ENCODE assay signal across 20 mouse cellular contexts in genomic region chr6:11534930-11535880, GRCm38 (mm10).
DNase-seq lines count a peak whose midpoint lies in the region; ATAC-seq and TF ChIP-seq lines count a peak whose summit lies in the region.
"Had no signal": no experiment of that assay in that cellular context is flagged by ENCODE, and none has a peak within 500 bp of the region (broad histone marks: within the 10 kb centered on the region; RNA-seq: fewer than 3 reads in every experiment).

No protein-coding gene starts in this region.

- no peaks in the 10 kb centered on the region for H3K9me3 ChIP-seq in forebrain, embryonic 11.5 days (ENCODE audit: control insufficient read depth, low read length)
- no peaks in the 10 kb centered on the region for H3K9me3 ChIP-seq in forebrain, embryonic 10.5 days
- H3K9me3 ChIP-seq in forebrain, embryonic 15.5 days = no peaks in the 10 kb centered on the region
- no peaks in the 10 kb centered on the region for H3K9me3 ChIP-seq in midbrain, embryonic 15.5 days
- H3K9me3 ChIP-seq: embryonic facial prominence, embryonic 13.5 days; heart, embryonic 12.5 days; limb, embryonic 10.5 days had no signal

- no peaks in the 10 kb centered on the region for H3K4me1 ChIP-seq in forebrain, embryonic 11.5 days (replicated peaks; ENCODE audit: control insufficient read depth, insufficient read depth, low read length)
- no peaks in the 10 kb centered on the region for H3K4me1 ChIP-seq in forebrain, embryonic 10.5 days
- peaks cover 7% of the 10 kb centered on the region; the same call in 1 of the 2 replicates for H3K4me1 ChIP-seq in forebrain, embryonic 15.5 days
- no peaks in the 10 kb centered on the region for H3K4me1 ChIP-seq in midbrain, embryonic 15.5 days
- H3K4me1 ChIP-seq: embryonic facial prominence, embryonic 13.5 days; heart, embryonic 12.5 days; limb, embryonic 10.5 days had no signal

- TF ChIP-seq CTCF in brain, embryonic 14.5 days (IDR thresholded peaks at IDR 0.05; ENCODE audit: borderline replicate concordance, extremely low read depth, insufficient read depth, insufficient read length) = no peak

- ATAC-seq in forebrain, embryonic 11.5 days (replicated peaks; ENCODE audit: low FRiP score) = 0 out of 2 replicates have a peak, but pooled peaks have one; percentile 61
- peak; percentile 83 for ATAC-seq in forebrain, embryonic 15.5 days (replicated peaks)
- peak; percentile 94 for ATAC-seq in midbrain, embryonic 15.5 days (replicated peaks)
- ATAC-seq: activated CD4-positive, CD25-positive, alpha-beta regulatory T cell, adult 4 months; intestine, postnatal 0 days had no signal

- no peaks in the 10 kb centered on the region for H3K27me3 ChIP-seq in forebrain, embryonic 11.5 days (ENCODE audit: control insufficient read depth, insufficient read depth, low read length)
- H3K27me3 ChIP-seq in forebrain, embryonic 10.5 days (ENCODE audit: poor library complexity, severe bottlenecking) = no peaks in the 10 kb centered on the region
- H3K27me3 ChIP-seq in forebrain, embryonic 15.5 days = no peaks in the 10 kb centered on the region
- H3K27me3 ChIP-seq in midbrain, embryonic 15.5 days (replicated peaks) = no peaks in the 10 kb centered on the region
- H3K27me3 ChIP-seq: embryonic facial prominence, embryonic 13.5 days; heart, embryonic 12.5 days had no signal

- DNase-seq in forebrain, embryonic 11.5 days (ENCODE audit: low spot score) = no peak
- DNase-seq in forebrain, embryonic 10.5 days (ENCODE audit: extremely low spot score, low spot score) = no peak
- DNase-seq in brain, embryonic 14.5 days (ENCODE audit: low read depth) = peak; percentile 90
- no peak for DNase-seq in lung, postnatal 10 days
- DNase-seq in thymus, postnatal 10 days (ENCODE audit: low spot score in 2 of 2) = no peak
- DNase-seq: B cell, adult 2 months; cerebellum, adult 11-12 months; cerebellum, postnatal 36 days; gastrocnemius, adult 2 months; heart, postnatal 36 days; lung, embryonic 14.5 days had no signal

- H3K4me2 ChIP-seq in forebrain, embryonic 11.5 days (ENCODE audit: low read depth, low read length, severe bottlenecking) = no peak overlapping the region
- H3K4me2 ChIP-seq in forebrain, embryonic 15.5 days (replicated peaks) = 0 out of 2 replicates have a peak overlapping the region, but pooled peaks have one; percentile 12
- peak overlapping the region; percentile 15; the same call in 1 of the 2 replicates for H3K4me2 ChIP-seq in midbrain, embryonic 15.5 days
- H3K4me2 ChIP-seq: embryonic facial prominence, embryonic 13.5 days; heart, embryonic 12.5 days; liver, embryonic 11.5 days; lung, embryonic 14.5 days had no signal

- no peak overlapping the region for H3K27ac ChIP-seq in forebrain, embryonic 11.5 days (ENCODE audit: low read depth, low read length)
- H3K27ac ChIP-seq in forebrain, embryonic 10.5 days = no peak overlapping the region
- no peak overlapping the region for H3K27ac ChIP-seq in forebrain, embryonic 15.5 days (replicated peaks)
- peak overlapping the region; percentile 53 for H3K27ac ChIP-seq in midbrain, embryonic 15.5 days
- H3K27ac ChIP-seq: embryonic facial prominence, embryonic 13.5 days; gastrocnemius, adult 2 months; left cerebral cortex, adult 2 months; limb, embryonic 10.5 days had no signal

- H3K4me3 ChIP-seq in forebrain, embryonic 11.5 days (ENCODE audit: low read depth, low read length) = no peak overlapping the region
- H3K4me3 ChIP-seq in forebrain, embryonic 10.5 days = no peak overlapping the region
- H3K4me3 ChIP-seq in forebrain, embryonic 15.5 days = no peak overlapping the region
- H3K4me3 ChIP-seq in midbrain, embryonic 15.5 days = no peak overlapping the region
- H3K4me3 ChIP-seq: embryonic facial prominence, embryonic 13.5 days; gastrocnemius, adult 2 months; heart, embryonic 12.5 days; left cerebral cortex, adult 2 months; limb, embryonic 10.5 days had no signal

- H3K9ac ChIP-seq in forebrain, embryonic 11.5 days (ENCODE audit: low read length) = no peak overlapping the region
- H3K9ac ChIP-seq in forebrain, embryonic 15.5 days (replicated peaks) = no peak overlapping the region
- H3K9ac ChIP-seq in midbrain, embryonic 15.5 days = no peak overlapping the region
- H3K9ac ChIP-seq: embryonic facial prominence, embryonic 13.5 days; heart, embryonic 12.5 days; lung, embryonic 14.5 days had no signal

- no peaks in the 10 kb centered on the region for H3K36me3 ChIP-seq in forebrain, embryonic 11.5 days (ENCODE audit: control insufficient read depth, insufficient read depth, low read length)
- H3K36me3 ChIP-seq in forebrain, embryonic 10.5 days (replicated peaks) = no peaks in the 10 kb centered on the region
- no peaks in the 10 kb centered on the region for H3K36me3 ChIP-seq in forebrain, embryonic 15.5 days
- H3K36me3 ChIP-seq in midbrain, embryonic 15.5 days (replicated peaks) = no peaks in the 10 kb centered on the region
- H3K36me3 ChIP-seq: embryonic facial prominence, embryonic 13.5 days; heart, embryonic 12.5 days; limb, embryonic 10.5 days had no signal

- 75% methylated on average over 8 of the region's 8 CpGs for WGBS in forebrain, embryonic 11.5 days
- 78% methylated on average over 8 of the region's 8 CpGs for whole genome bisulfite sequencing in forebrain, embryonic 10.5 days
- 40% methylated on average over 8 of the region's 8 CpGs for WGBS in forebrain, embryonic 15.5 days
- WGBS in midbrain, embryonic 15.5 days = 42% methylated on average over 8 of the region's 8 CpGs

- TF ChIP-seq POLR2A in brain, embryonic 14.5 days (IDR thresholded peaks at IDR 0.05; ENCODE audit: borderline replicate concordance, extremely low read depth, insufficient read depth, insufficient read length, poor library complexity, severe bottlenecking) = no peak
